In genomic region chr8:83703426-83703825, GRCm38 (mm10) we compare ENCODE assay signal across 15 mouse cellular contexts.
"Had no signal": no experiment of that assay in that cellular context is flagged by ENCODE, and none has a peak within 500 bp of the region (broad histone marks: within the 10 kb centered on the region; RNA-seq: fewer than 3 reads in every experiment).

No protein-coding gene starts in this region.

- H3K4me3 ChIP-seq: megakaryocyte, embryonic 14.5 days; midbrain, embryonic 13.5 days; midbrain, embryonic 15.5 days; neural tube, embryonic 12.5 days had no signal

- DNase-seq: lung, adult 18-20 months; lung, embryonic 14.5 days; lung, postnatal 10 days; lung, postnatal 36 days; right cerebral cortex, postnatal 25 days; right cerebral cortex, postnatal 4 days; spleen, adult 18-20 months; thymus, adult 2 months; thymus, postnatal 25 days; thymus, postnatal 4 days had no signal

- H3K27ac ChIP-seq: macrophage; midbrain, embryonic 13.5 days; midbrain, embryonic 15.5 days; neural tube, embryonic 12.5 days had no signal
